Mouse (Mus musculus) MEL (cell line): Measurements from ENCODE around the gene Adamts10.

ENCODE experiments used
- CTCF ChIP-seq, 3 experiments: IDR thresholded peaks in 2 of 3; conservative IDR thresholded peaks in 1 of 3; 2 replicates each; pipeline ENCODE4 v1.5.1; 2011 to 2012; ENCODE audit warnings: low read length in 3 of 3, low read depth in 2 of 3, mild to moderate bottlenecking in 2 of 3, improper control_type of control experiment in 1 of 3, inconsistent platforms in 1 of 3, mixed read lengths in 1 of 3, moderate library complexity in 1 of 3; ENCODE audit not compliant: control insufficient read depth in 1 of 3, insufficient read depth in 1 of 3, poor library complexity in 1 of 3, severe bottlenecking in 1 of 3
- MYC ChIP-seq: IDR thresholded peaks from 2 replicates; pipeline ENCODE4 v1.6.1; 2011; ENCODE audit warnings: low read depth, mild to moderate bottlenecking, low read length, improper control_type of control experiment, moderate library complexity
- POLR2A ChIP-seq, 2 experiments: IDR thresholded peaks; 2 replicates each; pipeline ENCODE4 v1.6.1; 2011 to 2012; ENCODE audit warnings: low read length in 2 of 2, mild to moderate bottlenecking in 2 of 2, control low read depth in 1 of 2, improper control_type of control experiment in 1 of 2, low read depth in 1 of 2, moderate library complexity in 1 of 2; ENCODE audit not compliant: control insufficient read depth in 1 of 2, insufficient read depth in 1 of 2, poor library complexity in 1 of 2
- RAD21 ChIP-seq: IDR thresholded peaks from 2 replicates; pipeline ENCODE4 v1.6.1; 2011; ENCODE audit warnings: mild to moderate bottlenecking, low read depth, low read length, improper control_type of control experiment
- USF1 ChIP-seq: IDR thresholded peaks from 2 replicates; pipeline ENCODE4 v1.6.1; 2014; ENCODE audit warnings: low read depth, mild to moderate bottlenecking, inconsistent platforms, low read length, improper control_type of control experiment, moderate library complexity

DNA sequence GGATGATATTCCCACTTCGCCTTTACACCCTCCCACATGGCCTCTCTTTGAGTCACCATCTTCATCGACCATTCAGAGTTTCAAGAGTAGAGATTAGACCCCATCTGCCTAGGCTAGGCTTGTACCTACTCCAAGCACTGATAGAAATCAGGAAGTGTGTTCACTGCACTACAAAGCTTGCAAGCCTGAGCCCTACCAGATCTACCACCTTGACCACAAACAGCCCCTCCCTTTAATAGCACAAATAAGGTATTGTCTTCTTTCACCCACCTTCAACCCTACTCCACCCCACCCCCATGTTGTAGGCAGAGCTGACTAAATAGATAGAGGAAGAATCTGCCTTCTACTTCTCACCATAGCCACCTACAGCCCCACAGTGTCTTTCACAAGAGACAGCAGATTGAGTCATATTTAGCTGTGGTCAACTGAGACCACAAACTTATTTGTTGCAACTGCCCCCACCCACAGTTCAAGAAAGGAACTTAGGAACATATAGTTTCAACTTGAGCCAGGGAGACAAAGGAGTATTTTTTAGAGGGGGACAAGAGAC is 39.6 kb downstream of the Adamts10 start:
- TF ChIP-seq USF1 (no peak), MYC (no peak), CTCF (IDR thresholded peaks at IDR 0.05 in 2 of 3, conservative IDR thresholded peaks at IDR 0.05 in 1 of 3; ENCODE audit: control insufficient read depth in 1 of 3, insufficient read depth in 1 of 3, low read depth in 2 of 3, low read length in 3 of 3, poor library complexity in 1 of 3, severe bottlenecking in 1 of 3) (no peak), POLR2A (IDR thresholded peaks at IDR 0.05; ENCODE audit: control insufficient read depth in 1 of 2, insufficient read depth in 1 of 2, low read depth in 1 of 2, low read length in 2 of 2, poor library complexity in 1 of 2) (no peak), RAD21 (no peak)
